Mouse (Mus musculus) gastrocnemius, postnatal 14 days (tissue): ENCODE results near the gene Gm42688. TPM values are rescaled to one million over a fixed set of nuclear protein-coding genes. Genes with fewer than 3 reads are reported as not detected.
"Not testable (repeated sequence)": the region's sequence is repeated elsewhere in the genome, so short reads cannot be mapped to it uniquely, and the experiment has no call there.

Source experiments
- DNase-seq: peaks from one replicate; pipeline ENCODE4 v3.0.0; 2021; ENCODE audit warnings: mixed read lengths
- intact Hi-C: fragments of 180-260 bp; cut with DNase I; formaldehyde crosslinking; loops from one replicate; pipeline ENCODE4 v1.15.1; 2025; ENCODE audit warnings: low total_unique reads
- total RNA-seq, 2 experiments: library from RNA; stranded (reverse); gene quantifications; 2 replicates each; pipeline ENCODE4 v1.2.3; 2021

Gene Gm42688
- total RNA-seq, 2 experiments from 2014 or later, result 0.88 to 1.00 TPM

DNA sequence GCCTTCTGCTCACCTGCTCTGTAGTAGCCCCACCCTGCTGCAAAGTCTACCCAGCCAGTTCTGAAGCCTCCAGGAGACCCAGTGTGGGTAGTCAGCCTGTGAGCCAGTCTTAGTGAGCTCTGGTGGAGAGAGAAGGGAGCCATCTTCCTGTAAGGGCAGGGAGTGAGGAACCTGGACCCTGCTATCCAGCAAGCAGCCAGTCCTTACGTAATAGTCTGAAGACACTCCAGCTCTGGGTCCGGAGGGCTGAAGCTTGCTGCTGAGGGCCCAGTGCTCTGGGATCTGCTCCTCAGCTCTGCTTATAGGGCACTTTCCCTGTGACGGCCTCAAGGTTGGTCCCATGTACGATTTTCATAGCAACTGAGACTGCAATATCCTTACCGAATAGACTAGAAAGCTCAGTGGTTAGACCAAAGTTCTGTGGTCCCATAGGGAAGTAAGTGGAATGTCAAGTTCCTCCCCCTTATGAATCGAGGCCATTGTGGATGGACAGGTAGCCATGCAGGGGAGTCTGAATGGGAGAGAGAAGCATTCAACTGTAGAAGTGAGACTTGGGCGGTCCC, 33.6 kb downstream of the Gm42688 start, which contains the start of gene Rtkn:
Gene Rtkn, plus strand, starts transcription at position 513 of the 563 bp plus-strand sequence.
- intact Hi-C loops, result no loop called here
- DNase-seq, result no peak

DNA sequence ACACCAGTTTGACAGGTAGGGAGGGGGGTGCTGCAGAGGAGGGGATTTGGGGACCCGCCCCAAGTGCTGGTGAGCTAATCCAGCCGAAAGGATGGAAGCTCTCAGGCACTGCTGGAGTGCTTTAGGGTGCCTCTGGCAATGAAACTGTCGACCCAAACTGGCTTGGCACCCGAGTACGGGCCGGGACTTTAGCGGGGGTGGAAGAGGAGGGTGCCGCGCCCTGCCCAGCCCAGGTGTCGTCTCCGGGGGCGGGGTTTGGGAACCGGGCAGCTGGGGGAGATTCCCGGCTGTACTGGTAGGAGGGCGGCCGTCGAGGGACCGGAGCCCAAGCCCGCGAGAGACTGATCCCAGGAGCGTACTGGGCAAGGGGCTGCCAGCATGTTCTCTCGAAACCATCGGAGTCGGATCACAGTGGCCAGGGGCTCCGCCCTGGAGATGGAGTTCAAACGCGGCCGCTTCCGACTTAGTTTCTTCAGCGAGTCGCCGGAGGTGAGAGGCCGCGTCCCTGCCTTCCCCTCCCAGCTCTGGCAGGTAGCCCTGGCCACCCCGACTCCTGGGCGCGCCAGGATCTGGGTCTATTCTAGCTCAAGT, 34.2 kb downstream of the Gm42688 start:
- intact Hi-C loops, result no loop called here
- peak; percentile 71 for DNase-seq

DNA sequence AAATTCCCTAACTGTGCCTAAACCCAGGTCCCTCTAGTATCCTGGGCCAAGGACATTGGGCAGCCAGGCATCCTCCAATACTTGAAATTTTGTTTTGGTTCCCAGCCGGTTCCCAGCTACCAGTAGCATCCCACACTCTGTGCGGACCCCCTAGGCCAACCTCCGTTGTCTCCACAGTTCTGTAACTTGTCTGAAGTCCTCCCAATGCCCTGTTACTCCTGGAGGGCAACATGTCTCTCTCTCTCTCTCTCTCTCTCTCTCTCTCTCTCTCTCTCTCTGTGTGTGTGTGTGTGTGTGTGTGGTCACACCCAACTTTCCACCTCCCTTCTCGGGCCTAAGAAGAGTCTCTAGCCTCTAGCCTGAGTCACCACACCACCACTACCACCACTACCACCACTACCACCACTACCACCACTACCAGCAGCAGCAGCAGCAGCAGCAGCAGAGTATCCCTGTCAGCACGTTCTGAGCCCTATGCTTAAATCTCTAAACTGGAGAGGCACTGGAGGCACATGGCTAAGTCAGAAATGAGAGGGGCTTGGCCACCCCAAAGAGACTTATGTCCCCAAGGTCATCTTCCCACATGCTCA, 35.0 kb downstream of the Gm42688 start:
- DNase-seq, result no peak
- intact Hi-C loops, result no loop called here

DNA sequence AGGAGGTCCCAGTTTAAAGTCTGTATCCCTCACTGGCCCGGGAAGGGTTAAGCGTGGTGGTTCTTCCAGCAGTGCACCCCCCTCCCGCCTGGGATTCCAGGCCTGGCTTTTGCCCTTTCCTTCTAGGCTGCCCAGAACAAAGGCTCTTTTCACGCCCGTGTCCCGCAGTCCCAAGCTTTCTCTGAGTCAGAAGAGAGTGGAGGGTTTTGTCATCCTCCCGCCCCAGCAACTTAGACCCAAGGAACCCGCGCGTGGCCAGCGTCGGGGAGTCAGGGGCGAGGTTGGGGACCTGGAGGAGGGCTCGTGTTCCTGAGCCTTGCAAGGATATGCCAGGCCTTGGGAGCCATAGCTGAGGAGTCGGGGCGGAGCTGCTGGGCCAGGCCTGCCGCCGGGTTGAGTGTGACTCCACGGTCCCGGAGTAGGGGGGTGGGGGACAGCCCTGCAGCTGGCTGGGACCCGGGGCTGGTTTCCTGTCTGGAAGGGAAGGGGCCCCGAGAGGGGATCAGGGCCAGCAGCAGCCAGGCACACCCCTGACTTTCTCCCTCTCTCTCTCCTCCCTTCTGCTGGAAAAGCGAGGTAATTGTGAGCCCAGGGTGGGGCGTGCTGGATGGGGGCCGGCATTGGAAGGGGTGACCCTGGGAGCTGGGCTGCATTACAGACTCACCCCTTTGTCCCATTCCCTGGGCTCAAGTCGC, 35.6 kb downstream of the Gm42688 start:
- intact Hi-C loops, result no loop called here
- peak; percentile 89 for DNase-seq

DNA sequence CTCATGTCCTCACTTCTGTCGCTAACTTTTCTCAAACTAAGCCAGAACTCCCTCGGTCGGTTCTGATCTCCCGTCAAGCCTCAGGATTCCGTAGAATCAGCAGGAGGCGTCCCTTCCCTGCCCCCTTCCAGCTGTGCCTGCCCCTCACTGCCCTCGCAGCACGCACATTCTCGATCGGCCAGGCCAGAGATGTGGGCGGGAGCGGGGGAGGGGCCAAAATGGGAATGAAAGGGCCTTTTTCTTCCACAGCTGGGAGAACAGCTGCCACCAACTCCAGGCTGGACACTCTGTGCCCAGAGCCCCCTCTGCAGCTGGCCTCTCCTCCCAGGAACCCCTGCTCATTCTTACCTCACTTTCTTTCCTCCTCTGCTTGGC, 36.1 kb downstream of the Gm42688 start:
- peak; percentile 96 for DNase-seq
- intact Hi-C loops, result no loop called here

DNA sequence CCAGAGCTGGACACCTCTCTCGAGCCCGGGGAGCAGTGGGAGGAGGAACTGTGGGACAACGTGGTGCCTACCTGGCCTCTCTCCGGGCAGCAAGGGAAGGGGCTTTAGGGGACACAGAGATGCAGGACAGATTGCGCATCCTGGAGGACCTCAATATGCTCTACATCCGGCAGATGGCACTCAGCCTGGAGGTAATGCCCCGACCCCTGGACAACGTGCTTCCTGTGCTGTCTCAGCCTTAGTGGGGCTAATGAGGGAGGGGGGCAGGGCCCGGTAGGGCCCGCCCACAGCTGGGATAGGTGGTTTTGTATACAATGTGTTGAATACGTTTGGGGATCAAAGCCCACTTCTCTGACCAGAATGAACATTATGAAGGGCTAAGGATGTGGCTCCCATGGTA, 36.6 kb downstream of the Gm42688 start:
- intact Hi-C loops, result no loop called here
- no peak for DNase-seq

DNA sequence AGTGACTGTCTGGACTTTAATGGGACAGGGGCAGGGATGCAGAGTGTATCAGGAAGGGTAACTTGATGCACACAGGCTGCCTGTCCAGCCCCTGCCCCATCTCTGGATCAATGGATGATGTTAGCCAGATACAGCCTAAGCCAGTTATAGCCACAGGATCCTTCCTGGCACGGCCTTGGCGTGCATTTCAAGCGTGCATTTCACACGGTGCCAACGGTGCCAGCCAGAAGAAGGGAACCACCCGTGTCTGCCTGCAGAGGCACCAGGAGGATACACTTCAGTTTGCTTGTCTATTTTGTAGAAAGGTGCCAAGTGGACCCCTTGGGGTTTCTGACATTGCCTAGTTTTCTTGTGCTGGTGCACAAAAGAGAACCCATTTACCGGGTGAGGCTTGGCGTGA, 38.6 kb downstream of the Gm42688 start:
- no peak for DNase-seq
- intact Hi-C loops, result no loop called here

DNA sequence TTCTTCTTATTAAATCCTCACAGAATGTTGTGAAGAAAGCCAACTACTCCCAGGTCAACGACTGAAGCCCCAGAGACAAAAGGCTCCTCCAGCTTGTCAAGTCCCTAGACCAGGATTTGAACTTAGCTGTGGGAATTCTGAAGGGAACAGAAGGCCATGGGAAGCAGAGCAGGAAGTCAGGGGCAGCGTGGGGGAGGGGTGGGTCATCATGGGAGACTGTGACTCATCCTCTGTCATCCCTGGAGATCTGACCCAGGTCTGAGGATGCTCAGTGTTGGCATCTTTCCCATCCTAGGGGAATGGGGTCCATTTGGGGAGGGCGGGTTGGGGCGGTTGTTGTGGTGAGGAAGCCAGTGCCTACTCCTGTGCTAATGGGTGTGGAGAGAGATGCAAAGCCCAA, 40.2 kb downstream of the Gm42688 start:
- DNase-seq, result peak; percentile 31
- intact Hi-C loops, result no loop called here

DNA sequence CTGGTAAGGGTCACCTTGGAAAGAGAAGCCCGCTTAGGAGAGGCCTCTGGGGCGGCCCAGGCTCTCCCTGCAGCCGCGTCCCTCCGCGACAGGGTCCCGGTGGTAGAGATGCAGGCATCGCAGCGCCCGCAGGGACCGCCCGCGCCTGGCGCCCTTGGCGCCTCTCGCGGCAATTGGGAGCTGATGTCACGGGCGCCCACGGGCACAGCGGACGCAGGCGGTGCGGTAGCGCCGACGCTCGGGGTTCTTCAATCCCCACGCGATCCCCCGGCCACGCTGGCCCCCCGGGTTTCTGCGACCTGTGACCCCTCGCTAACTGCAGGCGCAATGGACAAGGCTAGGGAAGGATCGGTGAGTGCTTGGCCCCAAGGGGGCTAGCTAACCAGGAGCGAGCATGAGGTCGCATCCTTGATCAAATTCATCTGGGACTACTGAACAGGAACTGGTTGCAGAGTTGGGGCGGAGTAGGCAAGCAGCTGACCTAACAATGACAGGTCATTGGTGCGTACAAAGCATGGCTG, 40.9 kb downstream of the Gm42688 start:
- intact Hi-C loops, result no loop called here
- DNase-seq, result no peak

DNA sequence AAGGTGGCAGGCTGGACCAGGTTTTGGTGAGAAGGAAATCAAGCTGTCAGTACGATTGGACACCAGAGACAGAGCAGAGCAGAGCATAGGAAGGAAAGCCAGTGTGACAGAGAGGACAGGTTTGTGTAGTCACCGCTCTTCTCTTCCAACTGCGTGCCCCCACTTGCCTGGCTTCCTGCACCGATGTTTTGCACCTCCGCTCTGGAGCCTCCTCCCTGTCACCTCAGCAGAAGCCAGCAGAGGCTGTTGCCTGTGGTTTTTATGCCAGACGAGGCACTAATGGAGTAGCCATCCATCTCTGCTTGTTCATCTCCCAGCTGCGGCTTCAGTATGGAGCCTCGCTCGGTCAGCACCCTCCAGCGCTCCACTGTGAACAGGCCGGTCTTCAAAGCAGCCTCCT, 41.5 kb downstream of the Gm42688 start:
- no peak for DNase-seq
- intact Hi-C loops, result no loop called here

DNA sequence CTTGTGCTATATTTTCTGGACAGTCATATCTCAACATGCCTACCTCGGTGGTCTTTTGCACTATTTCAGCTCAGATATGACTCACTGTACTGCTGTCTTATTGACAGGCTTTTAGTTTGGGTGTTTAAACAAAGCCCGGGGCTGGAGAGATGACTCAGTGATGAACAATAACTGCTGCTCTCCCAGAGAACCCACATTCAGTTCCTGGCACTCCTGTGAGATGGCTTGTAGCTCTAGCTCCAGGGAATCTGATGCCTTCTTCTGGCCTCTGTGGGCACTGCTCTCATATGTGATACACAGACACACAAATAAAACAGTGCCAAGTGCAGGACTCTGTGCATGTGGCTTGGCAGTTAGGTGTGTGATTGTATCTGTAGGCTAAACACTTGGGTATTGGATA, 43.8 kb downstream of the Gm42688 start:
- intact Hi-C loops, result no loop called here
- no peak for DNase-seq

DNA sequence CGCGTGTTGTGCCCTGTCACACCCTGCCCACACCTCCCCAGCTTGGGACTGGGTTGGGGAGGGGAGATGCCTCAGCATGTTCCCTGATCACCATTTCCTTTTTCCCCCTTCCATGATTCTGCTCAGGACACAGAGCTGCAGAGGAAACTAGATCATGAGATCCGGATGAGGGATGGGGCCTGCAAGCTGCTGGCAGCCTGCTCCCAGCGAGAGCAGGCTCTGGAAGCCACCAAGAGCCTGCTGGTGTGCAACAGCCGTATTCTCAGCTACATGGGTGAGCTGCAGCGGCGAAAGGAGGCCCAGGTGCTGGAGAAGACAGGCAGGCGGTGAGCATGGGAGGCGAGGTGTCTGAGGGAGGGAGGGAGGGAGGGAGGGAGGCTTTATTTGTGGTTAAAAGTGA, 44.4 kb downstream of the Gm42688 start:
- intact Hi-C loops, result no loop called here
- DNase-seq, result no peak

DNA sequence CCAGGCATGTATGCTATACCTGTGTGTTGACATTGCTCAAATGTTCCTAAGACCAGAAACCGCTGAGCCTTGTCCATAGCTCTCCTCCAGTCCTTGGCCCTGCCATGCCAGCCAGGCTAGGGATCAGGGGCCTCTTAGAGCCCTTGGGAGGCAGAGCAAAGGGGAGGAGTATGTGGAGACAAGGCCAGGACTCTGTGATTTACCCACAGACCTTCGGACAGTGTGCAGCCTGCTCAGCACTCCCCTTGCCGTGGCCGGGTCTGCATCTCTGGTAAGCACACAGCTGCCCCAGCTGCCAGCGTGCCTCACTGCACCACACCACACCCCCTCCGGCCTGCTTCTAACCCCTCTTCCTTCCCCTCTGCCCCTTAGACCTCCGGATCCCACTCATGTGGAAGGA, 45.9 kb downstream of the Gm42688 start:
- intact Hi-C loops, result no loop called here
- DNase-seq, result no peak

DNA sequence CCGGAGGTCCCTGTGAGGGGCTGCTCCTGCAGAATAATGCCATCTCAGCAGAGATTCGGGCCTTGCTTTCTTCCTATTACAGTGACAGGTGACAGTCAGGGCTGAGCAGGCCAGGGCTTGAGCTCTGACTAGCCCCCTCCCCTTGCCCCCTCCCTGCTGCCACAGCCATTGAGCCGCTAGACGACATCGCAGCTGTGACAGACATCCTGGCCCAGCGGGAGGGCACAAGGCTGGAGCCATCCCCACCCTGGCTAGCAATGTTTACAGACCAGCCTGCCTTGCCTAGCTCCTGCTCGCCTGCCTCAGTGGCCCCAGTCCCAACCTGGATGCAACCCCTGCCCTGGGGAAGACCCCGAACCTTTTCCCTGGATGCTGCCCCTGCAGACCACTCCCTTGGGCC, 50.3 kb downstream of the Gm42688 start:
- no peak for DNase-seq
- intact Hi-C loops, result no loop called here

DNA sequence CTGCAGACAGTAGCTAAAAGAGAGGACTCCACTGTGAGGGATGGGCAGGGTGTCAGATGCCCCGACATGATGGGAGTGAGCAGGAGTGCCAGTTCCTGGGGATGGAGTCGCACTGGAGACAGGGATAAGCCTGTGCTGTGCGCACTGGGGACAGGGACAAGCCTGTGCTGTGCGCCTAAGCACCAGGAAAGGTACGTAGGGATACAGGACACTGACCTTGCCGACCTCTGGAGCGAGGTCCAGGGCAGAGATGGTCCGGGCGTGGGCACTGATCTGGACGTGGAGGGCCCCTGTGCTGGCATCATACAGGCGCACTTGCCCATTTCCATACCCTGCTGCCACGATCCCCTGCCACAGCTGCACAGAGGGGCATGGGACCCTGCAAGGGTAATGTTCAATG, 51.6 kb downstream of the Gm42688 start:
- intact Hi-C loops, result no loop called here
- DNase-seq, result no peak

DNA sequence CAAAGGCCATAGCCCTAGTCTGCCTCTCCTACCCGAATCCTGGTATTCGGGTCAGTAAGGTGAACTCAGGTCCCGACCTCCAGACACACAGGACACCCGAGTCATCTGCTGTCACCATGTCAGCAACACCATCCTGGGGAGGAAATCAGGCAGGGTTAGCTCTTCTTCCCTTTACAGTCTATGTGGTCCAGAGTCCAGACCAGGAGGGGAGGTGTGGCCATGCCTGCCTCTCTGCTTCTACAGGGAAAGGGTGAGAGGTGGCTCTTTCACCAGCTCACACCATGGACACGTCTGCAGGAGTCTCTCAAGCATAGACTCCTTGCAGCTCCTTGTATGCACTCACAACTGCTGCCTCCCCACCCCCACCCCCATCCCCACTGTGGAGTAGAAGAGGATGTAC, 52.1 kb downstream of the Gm42688 start:
- intact Hi-C loops, result no loop called here

DNA sequence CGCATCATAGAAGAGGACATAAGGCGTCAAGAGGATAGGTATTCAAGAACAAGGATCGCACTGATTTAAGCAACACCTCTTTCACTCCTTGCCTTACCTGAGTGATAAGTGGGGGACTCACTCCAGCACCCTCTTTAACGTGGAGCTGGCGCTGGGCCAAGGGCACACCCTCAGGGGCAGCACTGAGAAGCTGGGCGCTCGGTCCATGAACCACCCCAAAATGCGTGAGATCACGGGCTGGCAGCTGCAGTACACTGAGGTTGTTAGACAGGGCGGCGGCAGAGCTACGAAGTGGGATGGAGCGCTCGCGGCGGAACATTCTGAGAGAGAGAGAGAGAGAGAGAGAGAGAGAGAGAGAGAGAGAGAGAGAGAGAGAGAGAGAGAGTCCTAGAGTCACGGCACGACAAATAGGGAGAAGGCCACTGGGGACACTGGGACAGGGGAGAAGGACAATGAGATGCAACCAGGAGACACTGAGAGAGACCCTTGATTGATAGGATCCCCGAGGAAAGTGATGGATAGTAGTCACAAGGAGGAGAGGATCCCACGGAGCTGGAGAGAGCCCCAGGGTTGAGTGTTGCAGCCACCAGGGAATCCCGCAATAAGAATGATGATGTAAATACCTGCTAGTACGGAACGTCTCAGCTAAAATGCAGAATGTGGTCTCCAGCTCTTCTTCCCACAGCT, 54.3 kb downstream of the Gm42688 start:
- no peak for DNase-seq
- intact Hi-C loops, result no loop called here

More for the DNA sequence above, 52.1 kb downstream of the Gm42688 start:
- no peak for DNase-seq

DNA sequence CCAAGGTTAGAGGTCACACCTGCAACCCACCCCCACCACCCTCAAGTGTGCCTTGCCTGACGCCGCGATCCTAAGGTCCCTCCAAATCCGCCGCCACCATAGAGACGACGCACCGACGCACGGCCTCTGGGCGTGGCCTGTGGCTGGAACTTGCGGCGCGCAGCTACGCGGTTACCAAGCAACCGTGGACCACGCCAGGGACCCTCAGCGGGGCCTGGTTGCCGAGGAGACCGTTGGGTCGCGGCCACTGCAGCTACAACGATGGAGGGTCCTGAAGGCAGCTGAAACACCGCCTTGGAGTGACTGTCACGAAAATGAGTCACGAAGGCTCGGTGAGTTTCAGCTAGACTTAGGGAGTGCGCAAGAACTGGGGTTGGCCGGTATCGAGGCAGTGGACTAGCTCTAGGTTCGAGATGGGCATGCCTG, 54.9 kb downstream of the Gm42688 start, which contains the start of the genes Wdr54 and 1700003E16Rik:
Gene Wdr54, minus strand, starts transcription at position 139 of the 426 bp plus-strand sequence.
Gene 1700003E16Rik, plus strand, starts transcription at position 146 of the 426 bp plus-strand sequence.
- intact Hi-C loops, result no loop called here
- peak; percentile 54 for DNase-seq

DNA sequence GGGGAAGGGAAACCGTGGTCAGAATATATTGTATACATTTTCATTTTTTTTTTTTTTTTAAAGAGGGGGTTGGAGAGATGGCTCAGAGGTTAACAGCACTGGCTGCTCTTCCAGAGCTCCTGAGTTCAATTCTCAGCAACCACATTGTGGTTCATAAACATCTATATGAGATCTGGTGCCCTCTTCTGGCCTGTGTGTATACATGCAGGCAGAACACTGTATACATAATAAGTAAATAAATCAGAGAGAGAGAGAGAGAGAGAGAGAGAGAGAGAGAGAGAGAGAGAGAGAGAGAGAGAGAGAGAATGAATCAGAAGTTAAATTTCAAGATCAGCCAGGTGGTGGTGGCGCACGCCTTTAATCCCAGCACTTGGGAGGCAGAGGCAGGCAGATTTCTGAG, 58.0 kb downstream of the Gm42688 start:
- DNase-seq, intact Hi-C loops: not testable (repeated sequence)
